Mouse (Mus musculus): ENCODE measurements around the gene 5730596B20Rik.

GRCm38 (mm10) chr6:52170166-52170897 is 7.0 kb upstream of the 5730596B20Rik start:
- no peak for TF ChIP-seq CTCF (IDR thresholded peaks at IDR 0.05; ENCODE audit: borderline replicate concordance, extremely low read depth, insufficient read depth, insufficient read length)
- TF ChIP-seq POLR2A (IDR thresholded peaks at IDR 0.05; ENCODE audit: borderline replicate concordance, extremely low read depth, insufficient read depth, insufficient read length, poor library complexity, severe bottlenecking), result no peak
